Mouse (Mus musculus): ENCODE data around the gene Cdh20. TPM values are rescaled to one million over a fixed set of nuclear protein-coding genes. Genes with fewer than 3 reads are reported as not detected.

Cdh20 gene
- total and polyA plus RNA-seq, 3 experiments, result not detected

GRCm38 (mm10) chr1:104993905-104994611, 225.7 kb downstream of the Cdh20 start:
- Histone ChIP-seq H3K4me3 (ENCODE audit: control insufficient read depth in 1 of 2, insufficient read depth in 1 of 2, low read depth in 2 of 2, low read length in 2 of 2) (no peak overlapping the region), H3K9ac (ENCODE audit: control insufficient read depth, low read depth, low read length, poor library complexity, severe bottlenecking) (no peak overlapping the region), H3K4me1 (ENCODE audit: control insufficient read depth in 1 of 2, insufficient read depth in 2 of 2, low read length in 2 of 2) (no peaks in the 10 kb centered on the region), H3K27me3 (ENCODE audit: control insufficient read depth in 1 of 2, insufficient read depth in 2 of 2, low read length in 2 of 2) (no peaks in the 10 kb centered on the region), H3K79me2 (ENCODE audit: control insufficient read depth, insufficient read depth, low read length, poor library complexity) (no peaks in the 10 kb centered on the region), H3K9me3 (replicated peaks; ENCODE audit: insufficient read depth, low read length) (no peaks in the 10 kb centered on the region), H3K36me3 (ENCODE audit: control insufficient read depth in 1 of 2, insufficient read depth in 2 of 2, low read length in 2 of 2) (no peaks in the 10 kb centered on the region), H3K27ac (ENCODE audit: control insufficient read depth, low read depth, low read length) (no peak overlapping the region)
- no peak for DNase-seq (ENCODE audit: low read depth, low spot score)
- TF ChIP-seq JUND (IDR thresholded peaks at IDR 0.05; ENCODE audit: low read depth, low read length) (no peak), RAD21 (IDR thresholded peaks at IDR 0.05; ENCODE audit: low read depth, low read length) (no peak), EP300 (IDR thresholded peaks at IDR 0.05; ENCODE audit: low read depth in 1 of 2, low read length in 2 of 2) (no peak), E2F4 (IDR thresholded peaks at IDR 0.05; ENCODE audit: borderline replicate concordance, low read depth, low read length) (no peak), ELF1 (IDR thresholded peaks at IDR 0.05; ENCODE audit: low read depth, low read length) (no peak), ZKSCAN1 (IDR thresholded peaks at IDR 0.05; ENCODE audit: low read depth, low read length) (no peak), HCFC1 (IDR thresholded peaks at IDR 0.05; ENCODE audit: low read depth, low read length) (no peak), ZMIZ1 (IDR thresholded peaks at IDR 0.05; ENCODE audit: low read depth, low read length) (no peak)

GRCm38 (mm10) chr1:104994612-104994986, 226.3 kb downstream of the Cdh20 start:
- H3K27ac ChIP-seq (ENCODE audit: control insufficient read depth, low read depth, low read length), result no peak overlapping the region
- no peak overlapping the region for H3K9ac ChIP-seq (ENCODE audit: control insufficient read depth, low read depth, low read length, poor library complexity, severe bottlenecking)
- TF ChIP-seq RCOR1 (IDR thresholded peaks at IDR 0.05; ENCODE audit: low read depth, low read length) (no peak), TCF12 (IDR thresholded peaks at IDR 0.05; ENCODE audit: low read depth, low read length) (no peak), ZC3H11A (IDR thresholded peaks at IDR 0.05; ENCODE audit: low read depth, low read length) (no peak), NELFE (IDR thresholded peaks at IDR 0.05; ENCODE audit: low read depth, low read length) (no peak), ZNF384 (IDR thresholded peaks at IDR 0.05; ENCODE audit: low read depth, low read length) (no peak), KAT2A (conservative IDR thresholded peaks at IDR 0.05; ENCODE audit: low read depth, low read length) (no peak)

GRCm38 (mm10) chr1:104997814-104998213, 229.5 kb downstream of the Cdh20 start:
- no peak for DNase-seq (ENCODE audit: low read depth, low spot score)
- Histone ChIP-seq H3K9me3 (replicated peaks; ENCODE audit: insufficient read depth, low read length) (no peaks in the 10 kb centered on the region), H3K27ac (ENCODE audit: control insufficient read depth, low read depth, low read length) (no peak overlapping the region), H3K27me3 (ENCODE audit: control insufficient read depth in 1 of 2, insufficient read depth in 2 of 2, low read length in 2 of 2) (no peaks in the 10 kb centered on the region), H3K4me1 (ENCODE audit: control insufficient read depth in 1 of 2, insufficient read depth in 2 of 2, low read length in 2 of 2) (no peaks in the 10 kb centered on the region), H3K36me3 (ENCODE audit: control insufficient read depth in 1 of 2, insufficient read depth in 2 of 2, low read length in 2 of 2) (no peaks in the 10 kb centered on the region), H3K79me2 (ENCODE audit: control insufficient read depth, insufficient read depth, low read length, poor library complexity) (no peaks in the 10 kb centered on the region), H3K4me3 (ENCODE audit: control insufficient read depth in 1 of 2, insufficient read depth in 1 of 2, low read depth in 2 of 2, low read length in 2 of 2) (no peak overlapping the region), H3K9ac (ENCODE audit: control insufficient read depth, low read depth, low read length, poor library complexity, severe bottlenecking) (no peak overlapping the region)
- no peak for TF ChIP-seq RCOR1 (IDR thresholded peaks at IDR 0.05; ENCODE audit: low read depth, low read length)
- no peak for TF ChIP-seq MAFK (IDR thresholded peaks at IDR 0.05; ENCODE audit: borderline replicate concordance, low read depth, low read length)
- TF ChIP-seq POLR2AphosphoS5 (IDR thresholded peaks at IDR 0.05; ENCODE audit: borderline replicate concordance, low read depth, low read length), result no peak
- no peak for TF ChIP-seq MEF2A (IDR thresholded peaks at IDR 0.05; ENCODE audit: extremely low read depth, insufficient replicate concordance, low read depth, low read length, poor library complexity, severe bottlenecking)
- no peak for TF ChIP-seq ETS1 (IDR thresholded peaks at IDR 0.05; ENCODE audit: low read depth, low read length)
- TF ChIP-seq ZKSCAN1 (IDR thresholded peaks at IDR 0.05; ENCODE audit: low read depth, low read length), result no peak
- no peak for TF ChIP-seq CHD1 (IDR thresholded peaks at IDR 0.05; ENCODE audit: low read depth, low read length)

More at GRCm38 (mm10) chr1:104994612-104994986, 226.3 kb downstream of the Cdh20 start:
- no peaks in the 10 kb centered on the region for H3K36me3 ChIP-seq (ENCODE audit: control insufficient read depth in 1 of 2, insufficient read depth in 2 of 2, low read length in 2 of 2)
- no peaks in the 10 kb centered on the region for H3K4me1 ChIP-seq (ENCODE audit: control insufficient read depth in 1 of 2, insufficient read depth in 2 of 2, low read length in 2 of 2)
- no peak for DNase-seq (ENCODE audit: low read depth, low spot score)
- H3K27me3 ChIP-seq (ENCODE audit: control insufficient read depth in 1 of 2, insufficient read depth in 2 of 2, low read length in 2 of 2), result no peaks in the 10 kb centered on the region
- no peaks in the 10 kb centered on the region for H3K9me3 ChIP-seq (replicated peaks; ENCODE audit: insufficient read depth, low read length)
- H3K4me3 ChIP-seq (ENCODE audit: control insufficient read depth in 1 of 2, insufficient read depth in 1 of 2, low read depth in 2 of 2, low read length in 2 of 2), result no peak overlapping the region
- H3K79me2 ChIP-seq (ENCODE audit: control insufficient read depth, insufficient read depth, low read length, poor library complexity), result no peaks in the 10 kb centered on the region

Measured in MEL (cell line).